Mouse (Mus musculus) mouse trophoblast stem cell (cell line): Measurements from ENCODE around the gene 4933416C03Rik.

Experiments used
- in situ Hi-C, 2 experiments: fragments of 300-500 bp; cut with MseI, MboI; formaldehyde crosslinking; loops; 2 replicates in 1 of 2; 3 replicates in 1 of 2; pipeline ENCODE4 v1.15.1; 2025

Gene 4933416C03Rik

DNA sequence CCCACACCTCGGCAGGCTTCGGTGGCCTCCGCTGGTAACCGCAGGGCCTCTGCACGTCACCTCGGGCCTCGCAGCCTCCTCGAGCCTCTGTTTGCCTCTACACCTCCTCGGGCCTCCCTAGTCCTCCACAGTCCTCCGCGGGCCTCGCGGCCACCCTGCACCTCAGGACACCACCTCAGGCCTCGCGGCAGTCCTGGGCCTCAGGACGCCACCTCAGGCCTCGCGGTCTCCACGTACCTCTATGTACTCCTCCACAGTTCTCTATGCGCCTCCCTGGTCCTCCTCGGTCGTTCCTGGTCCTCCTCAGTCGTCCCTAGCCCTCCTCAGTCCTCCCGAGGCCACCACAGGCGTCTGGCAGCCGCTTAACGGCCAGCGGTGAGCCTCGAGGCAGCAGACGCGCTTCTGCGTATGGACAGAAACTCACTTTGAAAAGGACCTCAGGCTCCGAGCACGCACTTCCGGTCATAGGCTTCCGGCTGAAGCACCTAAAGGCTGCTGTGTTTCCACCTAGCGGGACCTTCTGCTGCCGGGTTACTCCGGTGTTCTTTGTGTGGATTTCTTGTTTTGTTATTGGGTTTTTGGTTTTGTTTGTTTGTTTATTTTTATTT is at the start of gene 4933416C03Rik:
TSS of gene 4933416C03Rik (minus strand) at position 51 of the 608 bp plus-strand sequence.
- in situ Hi-C loops, result no loop called here

DNA sequence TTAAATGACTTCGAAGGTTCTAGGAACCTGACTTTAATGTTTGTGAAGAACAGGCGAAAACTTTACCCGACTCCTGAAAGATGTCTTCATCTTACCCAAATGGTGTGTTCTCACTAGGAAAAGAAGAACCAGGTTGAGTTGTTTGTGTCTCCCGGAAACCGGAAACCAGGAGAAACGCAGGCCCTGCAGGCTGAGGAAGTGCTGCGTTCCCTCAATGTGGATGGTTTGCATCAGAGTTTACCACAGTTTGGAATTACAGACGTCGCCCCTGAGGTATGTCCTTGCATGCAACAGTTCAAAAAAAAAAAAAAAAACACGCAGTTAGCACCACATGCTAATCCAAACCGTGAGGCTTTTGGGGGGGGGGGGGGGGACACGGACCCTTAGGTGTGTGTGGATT is 48.6 kb upstream of the 4933416C03Rik start:
- in situ Hi-C loops, result no loop called here

DNA sequence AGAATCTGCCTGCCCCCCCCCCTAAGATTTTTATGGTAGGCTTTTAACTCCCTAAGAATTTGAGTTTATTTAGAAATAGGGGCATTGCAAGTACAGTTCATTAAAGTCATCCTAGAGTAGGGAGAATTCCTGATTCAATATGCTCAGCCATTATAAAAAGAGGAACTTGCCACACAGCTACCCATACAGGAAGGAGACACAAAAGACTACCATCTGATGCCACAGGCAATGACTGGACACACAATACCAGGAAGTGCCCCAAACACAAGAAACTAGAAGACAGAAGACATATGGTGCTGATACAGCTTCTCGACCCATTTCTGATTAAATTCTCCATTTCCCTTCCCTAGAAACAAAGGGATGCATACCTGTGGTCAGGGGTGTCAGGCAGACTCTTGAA is 43.0 kb upstream of the 4933416C03Rik start:
- in situ Hi-C loops, result no loop called here

DNA sequence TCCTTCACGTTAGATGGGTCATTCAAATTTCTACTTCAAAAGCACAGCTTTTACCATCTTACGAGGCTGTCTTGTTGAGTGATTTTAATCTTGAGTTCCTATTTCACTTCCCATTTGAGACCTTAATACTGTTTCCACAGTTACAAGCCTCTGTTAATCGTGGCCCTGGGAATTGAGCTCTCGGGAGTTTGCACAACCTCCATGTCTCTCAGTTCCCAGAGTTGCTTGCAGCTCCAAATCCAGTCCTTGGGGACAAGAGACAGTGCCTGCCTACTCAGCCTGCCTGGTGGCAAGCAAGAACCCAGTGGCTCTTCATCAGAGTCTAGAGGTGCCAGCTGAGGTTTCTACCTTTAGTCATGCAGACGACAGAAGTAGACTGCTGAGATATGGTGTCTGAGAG is 41.0 kb upstream of the 4933416C03Rik start:
- in situ Hi-C loops, result no loop called here

DNA sequence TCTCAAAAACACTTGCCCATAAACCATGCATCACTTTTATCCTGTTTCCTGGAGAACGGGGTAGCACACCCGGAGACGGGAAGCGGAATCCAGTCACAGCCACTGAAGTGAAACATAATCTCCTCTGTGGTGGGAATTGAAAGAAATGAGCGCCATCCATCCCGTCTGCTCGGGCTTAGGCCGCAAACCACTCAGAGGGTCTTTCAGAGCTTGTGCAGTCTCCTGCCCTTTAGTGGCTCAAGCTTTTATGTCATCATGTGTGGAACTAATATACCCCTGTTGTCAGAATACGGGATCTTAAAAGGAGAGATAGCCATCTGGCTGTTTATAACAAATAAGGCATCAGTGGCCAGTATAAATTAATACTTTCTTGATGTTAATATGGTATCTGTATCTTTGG is 32.4 kb upstream of the 4933416C03Rik start:
- in situ Hi-C loops, result no loop called here

DNA sequence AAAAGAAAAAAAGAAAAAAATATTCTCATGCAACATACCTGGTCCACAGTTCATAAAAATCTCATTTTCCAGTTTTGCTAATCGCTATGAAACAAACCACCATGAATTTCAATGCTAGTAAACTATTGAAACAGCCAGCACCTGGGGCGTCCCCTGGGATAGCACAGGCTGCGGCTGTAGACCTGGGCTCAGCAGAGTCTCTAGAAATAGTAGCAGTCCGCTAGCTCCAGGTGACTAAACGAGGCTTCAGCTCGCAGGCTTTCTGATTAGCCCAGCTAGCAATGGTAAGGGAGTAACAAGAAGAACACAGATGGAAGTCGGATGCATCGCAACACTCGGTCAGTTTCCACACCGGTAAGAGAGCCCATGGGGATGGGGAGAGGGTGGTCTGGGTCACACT is 30.0 kb upstream of the 4933416C03Rik start:
- in situ Hi-C loops, result no loop called here

DNA sequence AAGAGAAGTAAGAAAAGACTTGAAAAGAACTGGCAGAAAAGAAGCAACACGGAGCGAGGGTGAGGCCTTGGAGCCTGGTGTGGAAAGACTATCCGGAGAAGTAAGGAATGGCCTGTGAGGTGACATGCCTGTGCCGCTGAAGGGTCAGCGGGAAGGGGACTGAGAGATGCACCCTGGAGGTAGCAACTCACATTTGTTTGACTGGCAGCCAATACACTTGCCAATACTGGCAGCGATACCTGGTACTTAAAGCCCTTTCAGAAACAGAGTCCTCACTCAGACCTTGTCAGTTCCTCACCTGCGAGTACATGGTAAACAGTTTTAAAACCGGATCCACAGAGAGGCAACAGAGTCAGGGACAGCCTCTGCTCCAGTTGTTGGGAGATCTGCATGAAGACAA is 26.5 kb upstream of the 4933416C03Rik start:
- in situ Hi-C loops, result no loop called here

DNA sequence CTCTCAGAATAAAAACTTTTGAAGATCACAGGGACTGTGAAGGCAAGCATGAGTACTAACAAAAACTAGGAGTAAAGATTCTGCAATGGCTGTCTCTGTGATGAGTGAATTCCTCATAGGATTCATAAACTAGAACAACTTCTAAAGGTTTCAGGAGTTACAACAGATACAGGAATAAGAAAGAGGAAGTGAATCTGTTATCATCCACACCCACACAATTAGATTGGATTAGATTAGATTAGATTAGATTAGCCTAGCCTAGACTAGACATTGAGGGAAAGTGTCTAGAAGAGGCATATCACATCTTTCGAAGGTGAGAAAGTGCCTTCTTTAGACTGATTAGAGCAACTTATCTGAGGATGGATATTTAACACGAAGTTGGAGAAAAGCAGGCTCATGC is 21.5 kb upstream of the 4933416C03Rik start:
- in situ Hi-C loops, result no loop called here

DNA sequence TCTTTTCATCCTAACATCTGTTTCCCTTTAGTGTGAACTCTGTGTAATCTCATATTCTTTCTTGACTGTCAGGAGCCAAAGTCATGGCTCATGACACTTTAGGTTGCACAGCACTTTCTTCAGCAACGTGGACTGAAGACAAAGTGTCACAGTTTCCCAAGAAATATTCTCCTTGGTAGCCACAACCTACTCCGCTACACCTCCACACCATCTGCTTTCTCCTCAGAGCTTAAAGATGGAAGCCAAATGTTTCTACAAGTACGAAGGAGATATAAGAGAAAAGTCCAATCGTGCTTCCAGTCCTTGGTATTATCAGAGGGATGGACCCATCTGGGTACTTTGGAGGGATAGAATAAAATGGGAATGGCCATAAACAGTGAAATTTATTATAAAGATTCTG is 18.5 kb upstream of the 4933416C03Rik start:
- in situ Hi-C loops, result no loop called here

DNA sequence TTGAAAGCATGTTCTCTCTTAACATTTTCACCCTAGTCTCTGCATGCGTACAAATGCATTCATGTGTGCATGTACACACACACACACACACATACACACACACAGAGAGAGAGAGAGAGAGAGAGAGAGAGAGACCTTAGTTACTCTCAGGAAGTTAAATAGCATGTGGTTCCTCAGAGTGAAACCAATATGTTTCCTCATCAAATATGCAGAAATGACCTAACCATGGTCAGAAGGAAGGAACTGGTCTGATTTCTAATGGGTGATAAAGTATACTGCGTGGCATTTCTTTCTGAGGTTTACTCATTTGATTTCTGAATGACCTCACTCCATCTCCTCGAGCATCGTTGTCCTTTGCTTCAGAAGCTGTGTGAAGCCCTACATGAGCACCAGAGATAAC is 17.5 kb upstream of the 4933416C03Rik start:
- in situ Hi-C loops, result no loop called here

DNA sequence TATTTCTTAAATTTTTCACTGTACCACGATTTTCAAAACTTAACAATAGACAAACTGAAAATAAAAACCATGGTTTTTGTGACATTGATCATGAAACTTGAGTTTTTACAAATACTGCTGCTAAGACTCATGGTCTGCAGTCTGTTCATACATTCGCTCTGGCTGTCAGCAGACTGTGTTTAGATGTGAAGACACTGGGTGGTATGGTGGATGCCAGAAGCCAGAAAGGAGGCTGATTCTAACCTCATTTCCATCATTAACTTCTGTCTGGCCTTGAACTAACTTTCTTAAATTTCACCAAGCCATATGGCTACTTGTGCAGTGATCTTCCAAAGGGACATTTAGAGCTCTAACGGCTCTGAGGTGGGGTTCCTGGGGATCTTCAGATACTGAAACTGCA is 16.7 kb upstream of the 4933416C03Rik start:
- in situ Hi-C loops, result no loop called here

DNA sequence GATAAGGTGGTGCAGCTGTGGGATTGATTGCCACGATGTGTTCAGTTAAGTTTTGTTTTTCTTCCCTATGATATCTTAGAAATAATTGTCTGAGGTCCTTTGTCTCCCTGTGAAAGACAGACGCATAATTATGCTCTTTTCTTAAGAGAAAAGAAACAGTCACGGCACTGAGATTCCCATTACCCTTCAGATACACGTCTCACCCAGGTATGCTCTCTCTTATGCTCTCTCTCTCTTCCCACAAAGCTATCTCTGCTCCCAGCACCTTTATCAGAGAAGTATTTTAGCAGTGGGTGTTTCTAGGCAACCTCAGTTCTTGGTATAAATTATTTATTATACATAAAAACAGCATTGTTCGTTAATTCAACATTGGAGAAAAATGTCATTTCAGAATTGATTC is 11.6 kb upstream of the 4933416C03Rik start:
- in situ Hi-C loops, result no loop called here

DNA sequence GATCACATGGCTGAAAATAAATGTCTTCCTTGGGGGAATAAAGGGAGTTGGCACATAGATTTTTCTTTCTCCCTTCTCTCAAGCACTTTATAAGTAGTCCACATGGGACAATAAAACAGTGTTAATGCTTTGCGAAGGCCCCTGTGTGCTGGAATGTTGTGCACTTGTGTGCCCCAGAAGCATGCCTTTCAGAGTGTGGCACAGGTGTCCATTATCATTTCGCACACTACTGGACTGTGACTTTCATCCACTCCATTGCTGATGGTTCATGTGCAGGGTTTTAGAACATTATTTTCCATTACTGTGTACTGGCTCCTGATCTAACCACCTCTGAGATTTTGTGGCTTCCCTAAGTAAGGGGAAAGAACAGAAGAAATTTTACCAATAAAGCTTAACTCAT is 10.1 kb upstream of the 4933416C03Rik start:
- in situ Hi-C loops, result no loop called here

DNA sequence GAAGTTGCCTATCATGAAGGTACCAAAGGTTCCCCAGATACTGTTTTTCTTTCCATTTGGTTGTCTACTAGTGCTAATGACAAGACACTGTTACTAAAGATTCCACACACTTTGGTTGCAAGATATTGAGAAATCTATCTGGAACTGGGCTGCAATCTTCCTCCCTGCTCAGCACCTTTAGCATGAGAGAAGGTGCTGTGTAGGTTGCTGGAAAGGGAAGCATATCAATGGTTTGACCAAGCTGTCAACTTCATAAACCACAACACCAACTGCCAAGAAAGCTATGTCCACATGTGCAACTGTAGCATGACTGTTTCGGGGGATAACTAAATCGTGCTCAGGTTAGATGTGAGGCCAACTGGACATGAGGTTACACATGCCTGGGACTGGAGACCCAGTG is 7.7 kb upstream of the 4933416C03Rik start:
- in situ Hi-C loops, result no loop called here

DNA sequence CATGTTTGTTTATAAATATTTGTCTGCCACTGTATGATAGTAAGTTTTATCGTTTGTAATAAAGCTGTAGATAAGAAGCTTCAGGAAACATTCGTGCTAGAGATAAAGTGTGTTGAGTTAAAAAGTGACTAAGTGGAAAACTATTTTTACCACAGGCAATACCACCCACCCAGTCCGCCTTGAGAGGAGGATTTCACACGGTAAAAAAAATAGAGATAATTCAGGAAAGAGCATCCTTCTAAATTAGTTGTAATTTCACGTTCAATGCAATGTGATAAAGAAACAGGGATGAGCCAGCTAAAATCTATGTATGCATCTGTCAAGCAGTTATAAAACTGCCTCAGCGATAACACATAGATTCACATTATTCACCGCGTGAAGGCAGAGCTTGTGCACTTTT is 3.3 kb upstream of the 4933416C03Rik start:
- in situ Hi-C loops, result no loop called here

DNA sequence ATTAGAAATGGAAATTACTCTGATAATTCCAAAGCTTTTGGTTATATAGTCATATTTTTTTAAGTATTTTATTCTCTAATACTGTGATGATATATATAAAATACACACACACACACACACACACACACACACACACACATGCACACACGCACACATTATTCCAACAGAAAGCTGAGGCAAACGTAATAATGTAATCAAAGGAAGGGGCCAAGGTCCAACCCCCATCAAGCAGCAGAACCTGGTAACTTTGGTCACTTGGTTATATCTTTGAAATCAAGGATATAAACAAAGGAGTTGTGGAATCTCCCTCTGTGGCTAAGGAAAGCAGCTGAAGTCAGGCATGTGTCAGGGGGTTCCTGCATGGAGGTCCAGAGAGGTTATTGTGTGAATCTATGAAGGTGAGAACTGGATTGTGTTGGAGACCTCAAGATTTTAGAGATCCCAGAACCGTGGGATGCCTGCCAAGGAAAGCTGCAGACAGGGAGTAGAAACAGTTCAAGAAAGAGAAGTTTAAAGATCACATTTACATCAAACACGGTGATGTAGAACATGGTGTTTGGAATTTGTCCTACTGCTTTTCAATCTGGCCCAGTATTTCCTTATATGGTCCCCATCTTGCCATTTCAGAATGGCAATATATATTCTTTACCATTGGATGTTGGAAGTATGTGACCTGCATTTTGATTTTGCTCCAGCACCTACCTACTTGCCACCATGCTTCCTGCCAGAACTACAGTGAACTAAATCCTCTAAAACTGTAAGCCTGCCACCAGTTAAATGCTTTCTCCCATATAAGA is 2.4 kb upstream of the 4933416C03Rik start:
- in situ Hi-C loops, result no loop called here

DNA sequence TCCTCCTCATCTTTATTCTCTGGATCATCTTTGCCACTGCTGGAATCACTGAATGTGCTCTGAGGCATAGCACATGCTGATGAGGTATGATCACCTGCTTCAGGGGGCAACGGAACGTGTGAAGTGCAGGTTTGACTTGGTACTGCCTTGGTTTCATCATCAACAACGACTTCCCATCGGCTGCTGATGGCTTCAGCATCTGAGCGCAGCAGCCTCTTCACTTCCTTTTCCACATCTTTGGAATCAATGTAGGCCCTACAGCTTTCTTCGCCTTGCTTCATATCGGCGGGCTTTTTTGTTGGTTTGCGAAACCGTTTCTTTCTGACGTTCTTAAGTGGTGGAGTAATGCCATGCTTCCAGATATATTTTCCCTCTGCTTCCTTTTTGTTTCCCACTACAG is 849 bp downstream of the 4933416C03Rik start:
- in situ Hi-C loops, result no loop called here

DNA sequence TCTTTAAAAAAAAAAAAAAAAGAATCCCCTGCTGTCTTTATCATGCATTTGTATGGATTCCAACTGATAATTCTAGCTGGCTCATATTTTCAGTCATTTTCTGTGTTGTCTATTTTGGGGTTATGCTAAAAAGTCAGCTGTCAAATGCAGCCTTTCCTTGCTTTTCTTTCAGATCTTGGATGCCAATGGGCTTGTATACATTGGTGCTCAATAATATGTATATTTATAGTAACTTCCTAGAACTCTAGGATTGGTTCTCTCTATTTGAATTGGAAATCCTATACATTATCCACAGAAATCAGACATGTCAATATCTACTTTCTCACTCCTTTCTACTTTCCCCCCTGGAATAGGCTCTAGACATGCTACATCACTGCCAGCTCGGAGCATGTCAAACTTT is 5.0 kb downstream of the 4933416C03Rik start:
- in situ Hi-C loops, result no loop called here

DNA sequence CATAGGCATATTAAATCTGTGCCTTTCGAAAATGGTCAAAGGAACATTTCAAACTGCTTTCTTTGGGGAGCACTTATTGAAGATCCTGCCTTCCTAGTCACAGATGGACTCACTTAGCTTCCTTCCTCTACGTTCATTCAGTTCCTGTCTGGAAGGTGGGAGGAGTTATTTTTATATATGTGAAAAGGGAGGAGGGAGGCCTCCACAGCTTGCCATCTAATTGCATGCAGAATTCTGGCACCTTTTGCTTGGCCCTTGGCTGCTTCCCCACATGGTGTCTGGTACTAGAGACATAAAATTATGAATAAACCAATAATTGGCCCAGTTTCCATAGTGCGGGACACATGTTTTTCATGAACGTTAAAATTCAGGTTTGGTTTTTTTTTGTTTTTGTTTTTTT is 5.5 kb downstream of the 4933416C03Rik start:
- in situ Hi-C loops, result no loop called here

DNA sequence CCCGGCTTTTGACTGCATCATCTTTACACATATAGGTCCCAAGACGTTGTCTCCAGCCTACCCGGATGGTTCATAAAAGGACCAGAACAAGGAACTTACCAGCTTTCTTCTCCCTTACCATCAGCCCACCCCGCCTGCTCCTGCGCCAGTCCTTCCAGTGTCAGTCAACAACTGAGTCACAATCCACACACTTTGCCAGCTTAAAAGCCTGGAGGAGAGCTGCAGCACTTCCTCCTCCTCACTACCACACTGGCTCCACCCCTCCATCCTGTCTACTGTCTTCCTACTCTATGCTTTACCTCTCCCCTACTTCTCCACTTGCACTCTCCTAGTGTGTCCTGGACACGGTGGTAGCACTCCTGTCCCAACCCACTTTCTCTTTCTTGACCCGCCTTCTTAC is 15.2 kb downstream of the 4933416C03Rik start:
- in situ Hi-C loops, result no loop called here

DNA sequence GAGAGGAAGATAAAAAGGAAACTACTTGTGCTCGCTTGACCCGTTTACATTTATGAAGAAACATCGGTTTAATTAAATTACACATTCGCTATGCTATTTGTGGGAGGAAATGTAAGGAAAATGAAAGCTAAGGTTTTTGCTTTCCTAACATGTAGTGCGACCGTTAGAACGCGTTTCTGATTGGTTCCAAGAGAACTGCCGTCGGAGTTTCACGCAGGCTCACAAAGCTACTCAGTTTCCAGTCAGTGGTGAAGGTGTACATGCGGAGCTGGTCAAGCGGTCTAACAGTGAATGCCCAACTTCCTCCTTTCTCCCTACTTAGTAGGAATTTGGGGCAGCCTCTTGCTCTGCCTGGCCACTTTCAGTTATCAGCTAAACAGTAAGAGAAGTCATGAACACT is 17.3 kb downstream of the 4933416C03Rik start:
- in situ Hi-C loops, result no loop called here

DNA sequence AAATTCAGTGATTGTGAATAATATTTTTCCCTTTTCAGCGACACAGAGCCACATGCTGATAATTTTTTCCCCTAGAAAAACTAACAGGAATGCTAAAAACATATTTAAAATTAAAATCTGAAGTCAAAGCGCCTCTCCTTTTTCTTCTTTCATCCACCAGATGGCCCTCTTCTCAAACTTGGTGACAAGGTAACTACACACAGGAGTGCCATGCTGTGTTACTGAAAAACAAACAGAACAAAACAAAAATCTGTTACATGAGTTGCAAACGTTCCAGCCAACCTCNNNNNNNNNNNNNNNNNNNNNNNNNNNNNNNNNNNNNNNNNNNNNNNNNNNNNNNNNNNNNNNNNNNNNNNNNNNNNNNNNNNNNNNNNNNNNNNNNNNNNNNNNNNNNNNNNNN is 29.8 kb downstream of the 4933416C03Rik start:
- in situ Hi-C loops, result loop anchor here (5.0 kb wide), 1 partner anchor 113 kb away; no protein-coding TSS in a partner anchor

DNA sequence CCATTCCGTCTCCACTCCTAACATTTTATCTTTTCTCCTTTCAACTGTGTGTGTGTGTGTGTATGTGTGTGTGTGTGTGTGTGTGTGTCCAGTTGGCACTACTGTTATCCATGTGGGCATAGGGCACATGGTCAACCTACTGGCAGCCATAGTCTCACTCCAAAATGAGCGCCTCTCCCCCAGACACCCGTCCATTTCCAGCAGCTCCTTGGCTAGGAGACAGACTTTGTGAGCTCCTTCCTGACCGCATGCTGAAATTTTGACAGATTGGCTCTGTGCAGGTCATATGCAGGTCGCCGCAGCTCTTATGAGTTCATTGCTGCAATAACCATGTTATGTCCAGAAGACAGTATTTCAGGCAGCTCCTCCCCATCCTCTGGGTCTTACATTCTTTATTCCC is 32.9 kb downstream of the 4933416C03Rik start:
- in situ Hi-C loops, result loop anchor here (5.0 kb wide), 1 partner anchor 116 kb away; no protein-coding TSS in a partner anchor
